Mouse (Mus musculus) cortical plate, adult 2 months (tissue): ENCODE data around the gene Lbp. TPM values are rescaled to one million over a fixed set of nuclear protein-coding genes. Genes with fewer than 3 reads are reported as not detected.
A peak's percentile ranks its signal among the peaks of the same experiment; 100 is the strongest.

Experiments used
- H3K27ac ChIP-seq: fragments of 200-500 bp; 2 replicates; pipeline ENCODE4 v1.5.1; 2012; ENCODE audit warnings: low read length, control low read depth, inconsistent platforms; ENCODE audit not compliant: insufficient read depth
- H3K4me1 ChIP-seq: fragments of 200-500 bp; 2 replicates; pipeline ENCODE4 v1.6.1; 2011; ENCODE audit warnings: low read length; ENCODE audit not compliant: control insufficient read depth, insufficient read depth
- H3K4me3 ChIP-seq: fragments of 200-500 bp; 2 replicates; pipeline ENCODE4 v1.5.1; 2011; ENCODE audit warnings: mild to moderate bottlenecking, low read length, control low read depth; ENCODE audit not compliant: insufficient read depth
- CTCF ChIP-seq: fragments of 200-500 bp; IDR thresholded peaks from 2 replicates; pipeline ENCODE4 v1.5.1; 2011; ENCODE audit warnings: mild to moderate bottlenecking, control low read depth, low read length; ENCODE audit not compliant: insufficient read depth; ENCODE audit errors: extremely low read depth
- POLR2A ChIP-seq: fragments of 200-500 bp; IDR thresholded peaks from 2 replicates; pipeline ENCODE4 v1.6.1; 2011; ENCODE audit warnings: mild to moderate bottlenecking, low read length, control low read depth; ENCODE audit not compliant: insufficient read depth; ENCODE audit errors: extremely low read depth
- polyA plus RNA-seq: library from polyadenylated mRNA; depleted of rRNA; stranded (reverse); fragments of >200 nt; gene quantifications from 2 replicates; pipeline ENCODE4 v1.2.3, GENCODE M21; 2012

The Lbp gene
- polyA plus RNA-seq, 1 experiment = 5.0 TPM

DNA sequence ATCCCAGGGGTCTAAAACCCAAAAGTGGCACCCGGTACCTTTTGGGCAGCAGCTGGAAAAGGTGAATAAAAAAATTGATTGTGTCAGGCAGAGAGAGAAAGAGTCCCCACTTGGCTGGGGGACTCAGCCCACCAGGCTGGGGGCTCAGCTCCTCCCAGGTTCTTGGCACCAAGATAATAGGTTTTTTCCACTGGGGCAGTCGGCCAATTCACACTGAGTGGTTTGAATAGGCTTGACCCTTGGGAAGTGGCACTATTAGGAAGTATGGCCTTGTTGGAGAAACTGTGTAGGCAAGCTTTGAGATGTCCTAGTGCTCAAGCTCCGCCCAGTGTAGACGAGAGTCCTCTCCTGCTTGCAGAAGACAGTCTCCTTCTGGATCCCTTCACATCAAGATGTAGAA lies 6.6 kb upstream of the Lbp start:
- Histone ChIP-seq H3K27ac (no peak overlapping the region), H3K4me1 (no peaks in the 10 kb centered on the region; the same call in 1 of the 2 replicates), H3K4me3 (no peak overlapping the region)
- no peak for TF ChIP-seq POLR2A
- no peak for TF ChIP-seq CTCF

DNA sequence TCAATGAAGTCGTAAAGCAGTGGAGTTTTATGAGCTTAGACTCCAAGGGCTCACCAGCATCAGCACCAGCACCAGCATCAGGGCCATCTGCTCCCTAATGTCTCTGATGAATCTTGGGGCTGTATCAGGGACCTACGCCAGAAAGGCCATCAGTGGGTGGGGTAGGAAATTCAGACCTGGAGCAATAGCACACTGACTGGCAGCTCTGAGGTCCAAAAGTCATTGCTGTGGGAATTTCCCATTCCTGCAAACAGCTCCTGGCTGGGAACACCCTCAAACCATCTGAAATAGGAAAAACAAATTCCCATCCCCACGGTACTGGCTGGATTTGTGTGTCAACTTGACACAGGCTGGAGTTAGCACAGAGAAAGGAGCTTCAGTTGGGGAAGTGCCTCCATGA lies 3.5 kb upstream of the Lbp start:
- Histone ChIP-seq H3K4me1 (no peaks in the 10 kb centered on the region), H3K4me3 (no peak overlapping the region), H3K27ac (no peak overlapping the region)
- TF ChIP-seq POLR2A (no peak), CTCF (no peak)

DNA sequence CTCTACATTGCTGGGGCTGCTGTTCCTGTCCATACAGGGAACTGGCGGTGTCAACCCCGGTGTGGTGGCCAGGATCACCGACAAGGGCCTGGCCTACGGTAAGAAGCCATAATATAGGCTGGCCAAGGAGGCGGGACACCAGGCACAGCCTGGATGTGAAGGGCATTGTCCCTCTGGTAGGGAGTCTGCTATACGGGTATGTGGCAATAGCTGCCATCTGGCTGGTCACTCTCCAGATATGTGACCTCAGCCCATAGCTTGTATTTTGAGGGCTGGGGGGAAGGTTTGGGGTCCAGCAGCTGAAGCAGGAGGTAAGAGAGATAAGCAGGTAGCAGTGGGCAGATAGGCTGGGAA lies 380 bp downstream of the Lbp start:
- Histone ChIP-seq H3K4me1 (peaks cover 2% of the 10 kb centered on the region), H3K27ac (no peak overlapping the region), H3K4me3 (no peak overlapping the region)
- no peak for TF ChIP-seq CTCF
- TF ChIP-seq POLR2A = no peak

DNA sequence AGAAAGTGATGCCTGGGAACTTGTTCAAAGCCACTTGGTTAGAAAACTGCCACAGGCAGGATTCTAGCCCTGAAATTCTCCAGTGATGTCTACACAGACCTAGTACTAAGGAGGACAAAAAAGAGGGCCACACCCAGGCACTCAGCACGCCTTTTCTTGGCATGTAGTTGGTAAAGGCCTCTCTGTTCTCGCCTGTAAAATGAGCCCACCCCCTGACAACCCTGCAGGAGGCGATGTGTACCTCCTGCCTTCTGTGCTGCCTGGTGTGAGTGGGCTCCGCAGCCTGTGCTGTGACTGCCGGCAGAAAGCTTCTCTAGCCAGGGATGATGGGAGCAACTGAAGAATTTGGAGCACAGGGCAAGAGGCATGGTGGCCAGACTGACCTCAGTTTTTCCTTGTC lies 2.0 kb downstream of the Lbp start:
- Histone ChIP-seq H3K4me3 (no peak overlapping the region), H3K4me1 (peaks cover 2% of the 10 kb centered on the region), H3K27ac (no peak overlapping the region)
- TF ChIP-seq POLR2A (no peak), CTCF (no peak)

DNA sequence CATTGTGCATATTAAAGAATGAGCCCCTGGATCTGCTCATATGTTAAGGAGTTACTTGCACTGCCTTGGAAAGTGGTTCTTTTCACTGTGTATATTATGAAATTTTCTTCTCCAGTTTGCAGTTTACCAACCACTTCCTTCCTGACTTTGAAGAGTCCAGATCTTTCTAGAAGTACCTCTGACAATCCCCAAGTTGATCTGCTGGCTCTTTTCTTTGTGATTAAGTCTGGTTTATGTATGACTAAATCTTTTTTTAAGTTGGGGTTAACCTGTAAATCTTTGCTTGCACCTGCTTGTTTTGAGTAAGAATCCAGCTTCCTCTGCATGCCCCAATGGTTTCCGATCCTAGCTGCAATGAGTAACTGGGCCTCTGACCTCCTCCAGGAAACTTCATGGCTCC lies 6.8 kb downstream of the Lbp start:
- TF ChIP-seq POLR2A (no peak), CTCF (no peak)
- H3K4me1 ChIP-seq = peaks cover 4% of the 10 kb centered on the region
- H3K4me3 ChIP-seq = no peak overlapping the region
- no peak overlapping the region for H3K27ac ChIP-seq

DNA sequence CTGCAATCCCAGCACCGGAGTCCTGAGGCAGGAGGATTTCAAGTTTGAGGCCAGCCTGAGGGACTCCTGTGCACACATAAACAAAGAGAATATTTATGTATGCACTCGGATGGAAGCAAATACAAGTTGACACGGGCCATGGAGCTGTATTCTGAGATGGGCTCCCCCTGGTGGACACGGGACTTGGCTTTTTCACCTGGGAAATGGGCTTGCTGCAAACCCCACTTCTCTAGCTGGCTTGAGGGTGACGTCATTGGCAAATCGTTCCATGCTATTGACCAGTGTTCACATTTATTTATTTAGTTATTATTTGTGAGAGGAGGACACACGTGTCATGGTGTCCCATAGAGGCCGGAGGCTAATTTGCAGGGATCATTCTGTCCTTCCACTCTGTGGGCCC lies 10.1 kb downstream of the Lbp start:
- Histone ChIP-seq H3K4me1 (peaks cover 1% of the 10 kb centered on the region; the same call in 1 of the 2 replicates), H3K27ac (no peak overlapping the region), H3K4me3 (no peak overlapping the region)
- TF ChIP-seq POLR2A = no peak
- 0 out of 2 replicates have a peak, but pooled peaks have one; percentile 19 for TF ChIP-seq CTCF

DNA sequence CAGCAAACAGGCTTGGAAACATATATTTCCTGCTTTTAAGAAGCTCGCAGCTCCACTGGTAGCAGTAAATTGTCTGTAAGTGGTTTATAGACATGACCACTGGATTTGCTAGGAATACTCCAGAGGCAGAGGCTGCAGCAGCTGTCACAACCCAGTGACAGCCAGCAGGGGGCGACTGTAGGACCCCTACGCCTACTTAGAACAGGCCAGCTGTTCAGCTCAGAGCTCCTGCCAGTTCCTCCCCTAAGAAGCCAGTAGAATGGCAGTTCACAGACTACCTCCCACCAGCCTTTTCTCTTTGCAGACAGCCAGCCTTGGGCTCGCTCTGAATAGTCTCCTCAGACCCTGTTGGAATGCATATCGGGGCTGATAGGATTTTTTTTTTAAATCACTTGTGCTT lies 10.7 kb downstream of the Lbp start:
- H3K27ac ChIP-seq = no peak overlapping the region
- no peak for TF ChIP-seq POLR2A
- peak; percentile 52 for TF ChIP-seq CTCF
- H3K4me3 ChIP-seq = no peak overlapping the region
- H3K4me1 ChIP-seq = peaks cover 1% of the 10 kb centered on the region; the same call in 1 of the 2 replicates

DNA sequence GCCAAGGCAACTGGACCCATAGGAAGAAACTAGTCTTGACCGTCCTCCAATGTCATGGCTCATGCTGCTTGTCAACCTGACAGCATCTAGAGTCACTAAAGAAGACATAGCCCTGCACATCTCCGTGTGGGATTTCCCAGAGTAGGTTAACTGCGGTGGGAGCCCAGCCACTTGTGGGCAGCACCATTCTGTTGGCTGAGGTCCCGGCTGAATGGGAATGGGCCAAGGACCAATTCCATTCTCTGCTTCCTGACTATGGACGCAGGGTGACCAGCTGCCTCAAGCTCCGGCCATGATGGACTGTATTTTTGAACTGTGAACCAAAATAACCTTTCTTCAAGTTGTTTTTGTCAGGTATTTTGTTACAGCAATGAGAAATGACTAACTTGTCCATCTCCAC lies 15.3 kb downstream of the Lbp start:
- H3K27ac ChIP-seq = no peak overlapping the region
- H3K4me1 ChIP-seq = peaks cover 1% of the 10 kb centered on the region; the same call in 1 of the 2 replicates
- TF ChIP-seq CTCF = no peak
- no peak for TF ChIP-seq POLR2A
- H3K4me3 ChIP-seq = no peak overlapping the region

DNA sequence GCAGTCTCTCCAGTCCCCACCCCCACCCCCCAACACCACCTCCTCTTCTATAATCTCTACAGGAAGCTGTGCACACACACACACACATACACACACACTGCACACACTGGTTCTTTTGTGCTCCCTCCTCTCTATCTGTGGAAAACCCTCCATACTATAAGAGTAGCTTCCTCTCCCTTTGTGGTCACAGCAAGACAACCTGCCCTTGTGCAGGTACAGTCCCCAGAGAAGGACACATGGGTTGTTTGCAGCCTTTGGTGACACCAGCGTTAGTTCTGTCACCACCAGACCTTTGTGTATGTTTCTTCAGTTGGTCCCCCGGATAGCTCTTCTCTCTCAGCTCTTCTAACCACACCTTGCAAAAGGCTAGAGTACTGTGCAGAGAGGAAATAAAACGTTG lies 16.6 kb downstream of the Lbp start:
- H3K4me1 ChIP-seq = no peaks in the 10 kb centered on the region
- H3K4me3 ChIP-seq = no peak overlapping the region
- no peak overlapping the region for H3K27ac ChIP-seq
- TF ChIP-seq CTCF (no peak), POLR2A (no peak)

DNA sequence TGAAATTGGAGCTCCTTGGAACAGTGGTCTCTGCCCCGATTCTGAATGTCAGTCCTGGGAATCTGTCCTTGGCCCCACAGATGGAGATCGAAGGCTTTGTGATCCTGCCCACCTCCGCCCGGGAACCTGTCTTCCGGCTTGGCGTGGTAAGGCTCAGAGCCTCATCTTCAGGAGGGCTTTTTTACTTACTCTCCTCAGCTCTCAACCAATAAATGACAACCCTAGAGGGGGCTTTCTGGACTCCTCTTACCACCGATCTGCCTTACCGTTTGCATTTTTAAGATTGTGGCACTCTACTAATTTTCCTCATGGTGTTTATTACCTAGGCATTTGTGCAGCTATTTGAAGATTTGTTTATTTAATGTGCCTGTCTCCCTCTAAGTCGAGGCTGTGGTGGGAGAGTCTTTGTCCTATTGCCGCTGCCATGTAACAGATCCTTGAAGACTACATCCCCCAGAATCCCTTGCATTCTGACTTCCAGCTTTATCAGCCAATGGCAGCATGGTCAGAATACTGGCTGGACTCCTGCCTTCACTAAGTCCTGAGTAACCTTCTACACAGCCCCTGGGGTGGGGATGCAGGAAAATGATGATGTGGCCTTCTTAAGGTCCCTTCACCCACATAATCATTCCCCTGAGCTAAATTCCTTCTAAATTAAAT lies 18.4 kb downstream of the Lbp start:
- no peaks in the 10 kb centered on the region for H3K4me1 ChIP-seq
- no peak overlapping the region for H3K4me3 ChIP-seq
- no peak overlapping the region for H3K27ac ChIP-seq
- TF ChIP-seq CTCF (no peak), POLR2A (no peak)

DNA sequence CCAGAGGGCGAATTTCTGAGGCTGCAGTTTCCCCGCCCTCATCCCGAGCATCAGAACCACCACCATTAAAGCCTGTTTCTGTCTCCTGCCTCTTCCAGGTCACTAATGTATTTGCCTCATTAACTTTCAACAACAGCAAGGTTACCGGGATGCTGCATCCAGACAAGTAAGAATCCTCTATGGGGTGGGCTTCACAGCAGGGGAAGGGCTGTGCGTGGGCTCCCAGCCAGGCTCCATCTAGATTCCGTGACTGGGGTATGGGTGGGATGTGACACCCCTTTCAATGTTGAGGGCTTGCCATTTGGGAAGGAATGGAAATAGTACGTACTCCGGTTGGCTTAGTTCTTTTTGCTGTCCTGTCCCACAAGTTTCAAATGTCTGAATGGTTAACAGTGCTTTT lies 19.3 kb downstream of the Lbp start:
- H3K4me1 ChIP-seq = no peaks in the 10 kb centered on the region
- TF ChIP-seq POLR2A (no peak), CTCF (no peak)
- H3K4me3 ChIP-seq = no peak overlapping the region
- H3K27ac ChIP-seq = no peak overlapping the region

DNA sequence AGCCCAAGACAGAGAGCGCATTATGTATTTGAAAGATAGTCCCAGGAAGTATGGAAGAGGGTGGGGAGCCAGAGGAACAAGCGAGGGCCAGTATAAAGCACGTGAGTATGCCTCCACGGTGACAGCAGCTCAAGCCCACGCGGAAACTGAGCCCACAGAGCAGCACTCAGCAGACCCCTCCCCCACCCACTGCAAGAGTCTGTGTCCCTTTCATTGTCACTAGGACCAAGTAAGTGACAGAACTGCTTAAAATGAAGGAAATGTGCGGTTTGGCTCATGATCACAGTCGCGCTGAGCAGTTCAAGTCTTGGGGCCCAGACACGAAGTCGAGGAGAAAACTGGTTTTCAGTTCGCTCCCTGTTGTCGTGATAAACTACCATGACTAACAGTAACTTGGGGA lies 28.1 kb downstream of the Lbp start:
- no peak for TF ChIP-seq CTCF
- TF ChIP-seq POLR2A = no peak
- Histone ChIP-seq H3K4me1 (no peaks in the 10 kb centered on the region), H3K4me3 (no peak overlapping the region), H3K27ac (no peak overlapping the region)
